Mouse (Mus musculus) kidney, postnatal 0 days (tissue): ENCODE results near the gene Ell2. TPM values are rescaled to one million over a fixed set of nuclear protein-coding genes. Genes with fewer than 3 reads are reported as not detected.

Experiments
- ATAC-seq: fragments of 200-750 bp; cut with Nextera tagmentation; replicated peaks from 2 replicates; pipeline ENCODE4 v1.8.0; 2017; ENCODE audit warnings: low read depth, moderate number of reproducible peaks, moderate TSS enrichment, moderate library complexity; ENCODE audit not compliant: low FRiP score
- DNase-seq: peaks from one replicate; pipeline ENCODE4 v3.0.0-alpha.2; 2016; ENCODE audit warnings: low spot score
- H3K27ac ChIP-seq: fragments of 300-500 bp; sonication (generic); 2 replicates; pipeline ENCODE4 v1.5.1; 2014; ENCODE audit warnings: mild to moderate bottlenecking
- H3K27me3 ChIP-seq: fragments of 300-500 bp; sonication (generic); 2 replicates; pipeline ENCODE4 v1.6.1; 2014; ENCODE audit warnings: low read length, mixed read lengths; ENCODE audit not compliant: insufficient read depth
- H3K36me3 ChIP-seq: fragments of 300-500 bp; sonication (generic); 2 replicates; pipeline ENCODE4 v1.6.1; 2014; ENCODE audit warnings: low read length, mixed read lengths; ENCODE audit not compliant: insufficient read depth
- H3K4me1 ChIP-seq: fragments of 300-500 bp; sonication (generic); replicated peaks from 2 replicates; pipeline ENCODE4 v1.6.1; 2014; ENCODE audit warnings: antibody characterized with exemption, low read length, mixed read lengths; ENCODE audit not compliant: insufficient read depth
- H3K4me2 ChIP-seq: fragments of 300-500 bp; sonication (generic); 2 replicates; pipeline ENCODE4 v1.6.1; 2014; ENCODE audit warnings: mild to moderate bottlenecking, low read length, moderate library complexity, mixed read lengths
- H3K4me3 ChIP-seq: fragments of 300-500 bp; sonication (generic); replicated peaks from 2 replicates; pipeline ENCODE4 v1.5.1; 2014; ENCODE audit warnings: low read depth, low read length
- H3K9ac ChIP-seq: fragments of 300-500 bp; sonication (generic); 2 replicates; pipeline ENCODE4 v1.6.1; 2014; ENCODE audit warnings: low read depth, low read length
- H3K9me3 ChIP-seq: fragments of 300-500 bp; sonication (generic); replicated peaks from 2 replicates; pipeline ENCODE4 v1.6.1; 2016; ENCODE audit warnings: low read length, inconsistent platforms, mixed read lengths
- CTCF ChIP-seq: IDR thresholded peaks from 2 replicates; pipeline ENCODE4 v1.5.1; 2016; ENCODE audit warnings: antibody characterized with exemption, low read depth, mild to moderate bottlenecking, moderate library complexity
- WGBS: fragments of 180-500 bp; shearing (Covaris S2); extraction: QIAGEN DNeasy Blood & Tissue Kit; methylation state at CpG from one replicate; pipeline ENCODE4 v1.1.7; 2014; 5-methylcytosine and 5-hydroxymethylcytosine counted together
- polyA plus RNA-seq: library from polyadenylated mRNA; unstranded; fragments of >200 nt; fragmentation: Nextera tagmentation; extraction: Ambion mirVana; gene quantifications from 2 replicates; pipeline ENCODE4 v1.2.1, GENCODE M21; 2015

The Ell2 gene
- polyA plus RNA-seq, 1 experiment from 2014 or later, result 5.8 TPM

GRCm38 (mm10) chr13:75793863-75794629 lies 87.5 kb downstream of the Ell2 start:
- TF ChIP-seq CTCF, result no peak
- Histone ChIP-seq H3K4me3 (no peak overlapping the region), H3K9me3 (no peaks in the 10 kb centered on the region), H3K36me3 (no peaks in the 10 kb centered on the region), H3K4me2 (no peak overlapping the region), H3K27ac (no peak overlapping the region), H3K4me1 (no peaks in the 10 kb centered on the region), H3K27me3 (no peaks in the 10 kb centered on the region), H3K9ac (no peak overlapping the region)
- ATAC-seq (no peak), DNase-seq (no peak)
- 71% methylated on average over 6 of the region's 6 CpGs for WGBS

GRCm38 (mm10) chr13:75797369-75798141 lies 91.0 kb downstream of the Ell2 start:
- peak overlapping the region; percentile 9; the same call in 1 of the 2 replicates for H3K4me3 ChIP-seq
- H3K4me1 ChIP-seq, result no peaks in the 10 kb centered on the region
- 25% methylated on average over 18 of the region's 18 CpGs for WGBS
- H3K9me3 ChIP-seq, result no peaks in the 10 kb centered on the region
- no peaks in the 10 kb centered on the region for H3K36me3 ChIP-seq
- H3K27me3 ChIP-seq, result no peaks in the 10 kb centered on the region
- ATAC-seq (peak; percentile 98), DNase-seq (peak; percentile 89)
- peak; percentile 99 for TF ChIP-seq CTCF
- no peak overlapping the region for H3K9ac ChIP-seq
- peak overlapping the region; percentile 54 for H3K4me2 ChIP-seq
- no peak overlapping the region for H3K27ac ChIP-seq

- peak; percentile 35 for TF ChIP-seq CTCF
- H3K27me3 ChIP-seq, result no peaks in the 10 kb centered on the region
- ATAC-seq (no peak), DNase-seq (peak; percentile 11)
- no peaks in the 10 kb centered on the region for H3K36me3 ChIP-seq
- no peak overlapping the region for H3K9ac ChIP-seq
- no peak overlapping the region for H3K4me3 ChIP-seq
- no peaks in the 10 kb centered on the region for H3K9me3 ChIP-seq
- no peaks in the 10 kb centered on the region for H3K4me1 ChIP-seq
- no peak overlapping the region; the same call in 1 of the 2 replicates for H3K27ac ChIP-seq
- WGBS, result 62% methylated on average over 7 of the region's 7 CpGs
- H3K4me2 ChIP-seq, result no peak overlapping the region
These were observed 92.1 kb downstream of the Ell2 start for GRCm38 (mm10) chr13:75798413-75799302.

- H3K9ac ChIP-seq, result no peak overlapping the region
- H3K4me3 ChIP-seq, result no peak overlapping the region
- no peaks in the 10 kb centered on the region for H3K27me3 ChIP-seq
- no peak for DNase-seq
- no peaks in the 10 kb centered on the region for H3K9me3 ChIP-seq
- H3K4me2 ChIP-seq, result no peak overlapping the region
- no peaks in the 10 kb centered on the region for H3K36me3 ChIP-seq
- H3K27ac ChIP-seq, result no peak overlapping the region
- no peak for ATAC-seq
- no peak; the same call in 1 of the 2 replicates for TF ChIP-seq CTCF
- 86% methylated on average over 3 of the region's 3 CpGs for WGBS
- no peaks in the 10 kb centered on the region for H3K4me1 ChIP-seq
These were observed 92.9 kb downstream of the Ell2 start for GRCm38 (mm10) chr13:75799421-75799820.

- H3K4me3 ChIP-seq, result no peak overlapping the region
- no peak overlapping the region for H3K9ac ChIP-seq
- no peaks in the 10 kb centered on the region for H3K27me3 ChIP-seq
- no peaks in the 10 kb centered on the region for H3K9me3 ChIP-seq
- no peak overlapping the region for H3K27ac ChIP-seq
- no peaks in the 10 kb centered on the region for H3K36me3 ChIP-seq
- DNase-seq (no peak), ATAC-seq (no peak; the same call in 1 of the 2 replicates)
- no peaks in the 10 kb centered on the region for H3K4me1 ChIP-seq
- TF ChIP-seq CTCF, result no peak
- no peak overlapping the region for H3K4me2 ChIP-seq
- WGBS, result 56% methylated on average over 1 of the region's 1 CpGs
These were observed 101.4 kb downstream of the Ell2 start for GRCm38 (mm10) chr13:75807969-75808368.

GRCm38 (mm10) chr13:75809957-75810356 lies 103.4 kb downstream of the Ell2 start:
- Histone ChIP-seq H3K4me1 (no peaks in the 10 kb centered on the region), H3K27me3 (no peaks in the 10 kb centered on the region), H3K4me3 (no peak overlapping the region), H3K27ac (no peak overlapping the region), H3K9me3 (no peaks in the 10 kb centered on the region), H3K9ac (no peak overlapping the region), H3K4me2 (no peak overlapping the region), H3K36me3 (no peaks in the 10 kb centered on the region)
- ATAC-seq (no peak), DNase-seq (no peak)
- WGBS, result 63% methylated on average over 1 of the region's 1 CpGs
- TF ChIP-seq CTCF, result no peak
